Mouse (Mus musculus) cerebellum, postnatal 36 days (tissue): ENCODE measurements at regions not wholly inside any gene's neighbourhood (a gene's known extent, or its start where the extent isn't known, plus 50 kb on each side); places are given as distances from the start of the nearest gene placed in this dataset.
A peak's percentile ranks its signal among the peaks of the same experiment; 100 is the strongest.
"Not testable (repeated sequence)": the region's sequence is repeated elsewhere in the genome, so short reads cannot be mapped to it uniquely, and the experiment has no call there.

Experiments
- DNase-seq, 2 experiments: peaks; one replicate each; pipeline ENCODE4 v3.0.0; 2021 to 2022; ENCODE audit warnings: mixed read lengths in 2 of 2

GRCm38 (mm10) chr6:140816359-140816758, 87.3 kb downstream of the Gm11077 start:
- no peak for DNase-seq

GRCm38 (mm10) chr6:140816831-140817230, 87.7 kb downstream of the Gm11077 start:
- DNase-seq = no peak

- no peak for DNase-seq
These were observed 90.4 kb downstream of the Gm11077 start for GRCm38 (mm10) chr6:140819451-140819878.

GRCm38 (mm10) chr6:140826522-140826921, 97.4 kb downstream of the Gm11077 start:
- DNase-seq = no peak

- no peak for DNase-seq
These were observed 98.6 kb downstream of the Gm11077 start for GRCm38 (mm10) chr6:140827651-140828050.

GRCm38 (mm10) chr6:140843292-140843991, 114.4 kb downstream of the Gm11077 start:
- DNase-seq = no peak

GRCm38 (mm10) chr6:140847165-140847564, 118.1 kb downstream of the Gm11077 start:
- DNase-seq = no peak

GRCm38 (mm10) chr6:140852420-140852819, 123.3 kb downstream of the Gm11077 start:
- DNase-seq = no peak

GRCm38 (mm10) chr6:140853508-140853907, 124.4 kb downstream of the Gm11077 start:
- peak; percentile 27 to 60 for DNase-seq

- DNase-seq = no peak
These were observed 125.6 kb downstream of the Gm11077 start for GRCm38 (mm10) chr6:140854691-140855090.

GRCm38 (mm10) chr6:140856468-140857117, 127.5 kb downstream of the Gm11077 start:
- DNase-seq = peak; percentile 16 to 31

GRCm38 (mm10) chr6:140857118-140857746, 128.1 kb downstream of the Gm11077 start:
- peak; percentile 19 to 48 for DNase-seq

- DNase-seq = not testable (repeated sequence)
These were observed 140.4 kb downstream of the Gm11077 start for GRCm38 (mm10) chr6:140869523-140869922.

GRCm38 (mm10) chr6:140874831-140875230, 145.7 kb downstream of the Gm11077 start:
- DNase-seq = no peak

- DNase-seq = no peak
These were observed 154.6 kb downstream of the Gm11077 start for GRCm38 (mm10) chr6:140883651-140884050.

GRCm38 (mm10) chr6:140888610-140889009, 159.5 kb downstream of the Gm11077 start:
- DNase-seq = no peak

- no peak for DNase-seq
These were observed 161.0 kb downstream of the Gm11077 start for GRCm38 (mm10) chr6:140890060-140890459.

GRCm38 (mm10) chr6:140890591-140890990, 161.5 kb downstream of the Gm11077 start:
- DNase-seq = no peak

GRCm38 (mm10) chr6:140894467-140894866, 165.4 kb downstream of the Gm11077 start:
- peak; percentile 28 to 57 for DNase-seq

- DNase-seq = peak in 1 of 2 experiments; percentile 24
These were observed 166.4 kb downstream of the Gm11077 start for GRCm38 (mm10) chr6:140895441-140895840.

GRCm38 (mm10) chr6:140897111-140897510, 168.0 kb downstream of the Gm11077 start:
- no peak for DNase-seq

GRCm38 (mm10) chr6:140924319-140924981, 195.4 kb downstream of the Gm11077 start:
- peak; percentile 57 to 70 for DNase-seq

- no peak for DNase-seq
These were observed 198.5 kb downstream of the Gm11077 start for GRCm38 (mm10) chr6:140927616-140928015.
